In the genomic region with DNA sequence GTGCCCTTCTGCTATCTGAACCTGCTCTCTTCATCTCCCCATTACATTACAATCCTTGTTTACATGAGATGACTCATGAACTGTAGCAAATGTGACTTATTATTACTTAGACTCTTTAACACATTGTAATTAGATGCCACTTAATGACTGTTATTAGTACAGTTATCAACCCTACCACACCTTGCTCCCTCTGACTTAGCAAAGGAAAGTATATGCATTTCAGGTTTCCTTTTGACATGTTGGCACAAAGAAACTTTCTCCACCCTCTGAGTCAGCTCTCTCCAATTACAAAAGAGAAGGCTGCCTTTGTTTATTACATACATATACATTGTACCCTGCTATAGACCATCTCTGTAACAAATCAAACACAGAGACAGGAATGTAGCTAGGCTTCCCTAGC, we compare ENCODE assay signal across 25 mouse cellular contexts. TPM values are rescaled to one million over a fixed set of nuclear protein-coding genes. Genes with fewer than 3 reads are reported as not detected.
DNase-seq lines count a peak whose midpoint lies in the region; ATAC-seq and TF ChIP-seq lines count a peak whose summit lies in the region.
"Had no signal": no experiment of that assay in that cellular context is flagged by ENCODE, and none has a peak within 500 bp of the region (broad histone marks: within the 10 kb centered on the region; RNA-seq: fewer than 3 reads in every experiment).

No protein-coding gene starts in this region.

- H3K9me3 ChIP-seq in embryonic facial prominence, embryonic 15.5 days (replicated peaks), result no peaks in the 10 kb centered on the region
- 0 out of 2 replicates have a peak, but pooled peaks cover 2% of the 10 kb centered on the region for H3K9me3 ChIP-seq in stomach, embryonic 16.5 days (replicated peaks; ENCODE audit: control insufficient read depth, low read length)
- H3K9me3 ChIP-seq in forebrain, embryonic 15.5 days, result no peaks in the 10 kb centered on the region
- H3K9me3 ChIP-seq: embryonic facial prominence, embryonic 13.5 days; forebrain, embryonic 12.5 days; G1E had no signal

- TF ChIP-seq CTCF in gastrocnemius, adult 2 months (IDR thresholded peaks at IDR 0.05), result no peak

- no peak overlapping the region for H3K9ac ChIP-seq in embryonic facial prominence, embryonic 15.5 days
- H3K9ac ChIP-seq in stomach, embryonic 16.5 days (ENCODE audit: low read length), result no peak overlapping the region
- H3K9ac ChIP-seq in forebrain, embryonic 15.5 days (replicated peaks), result no peak overlapping the region
- H3K9ac ChIP-seq: embryonic facial prominence, embryonic 13.5 days; forebrain, embryonic 12.5 days; forebrain, postnatal 0 days had no signal

- H3K4me1 ChIP-seq in embryonic facial prominence, embryonic 15.5 days, result no peaks in the 10 kb centered on the region
- peaks cover 7% of the 10 kb centered on the region; the same call in 1 of the 2 replicates for H3K4me1 ChIP-seq in stomach, embryonic 16.5 days (ENCODE audit: control insufficient read depth, insufficient read depth, low read length)
- peaks cover 27% of the 10 kb centered on the region for H3K4me1 ChIP-seq in forebrain, embryonic 15.5 days

- no peaks in the 10 kb centered on the region for H3K36me3 ChIP-seq in embryonic facial prominence, embryonic 15.5 days
- no peaks in the 10 kb centered on the region for H3K36me3 ChIP-seq in stomach, embryonic 16.5 days (ENCODE audit: control insufficient read depth, insufficient read depth, low read length)
- H3K36me3 ChIP-seq in forebrain, embryonic 15.5 days, result no peaks in the 10 kb centered on the region
- H3K36me3 ChIP-seq: embryonic facial prominence, embryonic 13.5 days; forebrain, embryonic 12.5 days; G1E had no signal

- no peak for ATAC-seq in embryonic facial prominence, embryonic 15.5 days (ENCODE audit: insufficient number of reproducible peaks, low FRiP score, low TSS enrichment, low read depth)
- ATAC-seq in stomach, embryonic 16.5 days (ENCODE audit: insufficient read depth, low FRiP score), result peak; percentile 47; the same call in 1 of the 2 replicates
- no peak for ATAC-seq in forebrain, embryonic 15.5 days (replicated peaks)
- ATAC-seq: CD4-positive, CD25-positive, alpha-beta regulatory T cell, adult 4 months; forebrain, embryonic 14.5 days; forebrain, postnatal 0 days had no signal

- no peak overlapping the region for H3K4me2 ChIP-seq in embryonic facial prominence, embryonic 15.5 days (replicated peaks)
- no peak overlapping the region for H3K4me2 ChIP-seq in stomach, embryonic 16.5 days (ENCODE audit: low read depth, low read length)
- H3K4me2 ChIP-seq in forebrain, embryonic 15.5 days (replicated peaks), result no peak overlapping the region
- H3K4me2 ChIP-seq: embryonic facial prominence, embryonic 13.5 days; forebrain, embryonic 12.5 days had no signal

- DNase-seq in 3T3-L1 (ENCODE audit: low read depth, low spot score) (peak; percentile 31), NIH3T3 (ENCODE audit: low read depth) (peak; percentile 41)
- no peak for DNase-seq in neural tube, embryonic 10.5 days (ENCODE audit: extremely low spot score, low spot score)
- no peak for DNase-seq in gastrocnemius, adult 2 months
- no peak for DNase-seq in adrenal gland, postnatal 25 days
- DNase-seq: adrenal gland, adult 2 months; adrenal gland, postnatal 14 days; B cell, adult 2 months; cerebellum, adult 11-12 months; cerebellum, adult 2 months; cerebellum, adult 9-10 months; cerebellum, postnatal 10 days; cerebellum, postnatal 25 days; forebrain, postnatal 0 days had no signal

- no peak overlapping the region for H3K4me3 ChIP-seq in embryonic facial prominence, embryonic 15.5 days (replicated peaks)
- no peak overlapping the region for H3K4me3 ChIP-seq in stomach, embryonic 16.5 days (replicated peaks; ENCODE audit: low read length)
- H3K4me3 ChIP-seq in forebrain, embryonic 15.5 days, result no peak overlapping the region
- no peak overlapping the region for H3K4me3 ChIP-seq in gastrocnemius, adult 2 months
- H3K4me3 ChIP-seq: embryonic facial prominence, embryonic 13.5 days; erythroblast, embryonic 14.5 days; forebrain, embryonic 10.5 days; forebrain, embryonic 12.5 days had no signal

- intact Hi-C loops in gastrocnemius, adult 2 months (cut with DNase I), result no loop called here

- no peaks in the 10 kb centered on the region for H3K27me3 ChIP-seq in embryonic facial prominence, embryonic 15.5 days
- no peaks in the 10 kb centered on the region for H3K27me3 ChIP-seq in stomach, embryonic 16.5 days (ENCODE audit: control insufficient read depth, insufficient read depth, low read length)
- H3K27me3 ChIP-seq in forebrain, embryonic 15.5 days, result no peaks in the 10 kb centered on the region
- H3K27me3 ChIP-seq: CH12.LX; embryonic facial prominence, embryonic 13.5 days; forebrain, embryonic 12.5 days had no signal

- 0 out of 2 replicates have a peak overlapping the region, but pooled peaks have one; percentile 34 for H3K27ac ChIP-seq in embryonic facial prominence, embryonic 15.5 days (replicated peaks)
- H3K27ac ChIP-seq in stomach, embryonic 16.5 days (ENCODE audit: low read length), result no peak overlapping the region
- H3K27ac ChIP-seq in forebrain, embryonic 15.5 days (replicated peaks), result no peak overlapping the region
- H3K27ac ChIP-seq in gastrocnemius, adult 2 months, result no peak overlapping the region
- H3K27ac ChIP-seq: embryonic facial prominence, embryonic 13.5 days; forebrain, embryonic 10.5 days; forebrain, embryonic 12.5 days had no signal

RNA-seq across cellular contexts. Expression of a gene that starts 33.1 kb away (rescaled TPM):
- 12.5 and 13.9 TPM in 2 replicates for polyA plus RNA-seq in embryonic facial prominence, embryonic 15.5 days (2015; fragmentation: Nextera tagmentation; extraction: Ambion mirVana)
- polyA plus RNA-seq in stomach, embryonic 16.5 days (2015; fragmentation: Nextera tagmentation; extraction: Ambion mirVana), result 4.6 and 4.9 TPM in 2 replicates
- 99.9 and 106 TPM in 2 replicates for polyA plus RNA-seq in forebrain, embryonic 15.5 days (2015; fragmentation: Nextera tagmentation; extraction: Ambion mirVana)
- 1 to 10 TPM in 1 of 2 experiments, under 1 TPM in 1; 0.64 to 1.4 TPM for total RNA-seq in gastrocnemius, adult 2 months (2021)
- total RNA-seq in adrenal gland, postnatal 25 days (2021), result 9.6 and 10.4 TPM in 2 replicates
- polyA plus RNA-seq: G1E had no signal

Comparison
In these comparisons a context has a peak if more than half of its experiments do, and no peak if none do; other contexts are left out.
1. DNase-seq: peak in 3T3-L1 (single experiment) and NIH3T3 (single experiment); none in neural tube, embryonic 10.5 days (single experiment), gastrocnemius, adult 2 months (single experiment) and adrenal gland, postnatal 25 days (single experiment).